Mouse (Mus musculus) 3134 (cell line): ENCODE measurements around the gene Myo3b.

Source experiments
- DNase-seq: peaks from one replicate; pipeline ENCODE4 v3.0.0-alpha.2; 2011; ENCODE audit warnings: low spot score; ENCODE audit not compliant: insufficient read length; ENCODE audit errors: extremely low read depth

Gene Myo3b

DNA sequence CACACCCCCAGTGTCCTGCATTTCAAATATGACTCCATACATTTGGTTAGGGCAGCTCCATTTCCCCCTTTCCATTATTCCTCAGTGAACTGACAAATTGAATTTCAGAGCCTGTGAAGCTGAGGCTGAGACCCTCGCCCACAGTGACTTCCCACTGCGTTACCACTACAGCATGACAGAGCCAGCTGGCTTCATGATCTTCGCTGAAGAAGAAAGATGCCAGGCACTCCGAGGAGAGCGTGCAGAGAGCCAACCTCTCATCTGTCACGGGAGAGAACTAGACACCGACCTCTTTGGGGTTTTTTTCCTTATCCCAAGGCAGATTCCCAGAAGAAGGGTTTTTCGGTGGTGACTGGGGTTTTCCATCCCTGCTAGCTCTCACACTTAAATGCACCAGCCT lies 306.2 kb downstream of the Myo3b start:
- DNase-seq = no peak

DNA sequence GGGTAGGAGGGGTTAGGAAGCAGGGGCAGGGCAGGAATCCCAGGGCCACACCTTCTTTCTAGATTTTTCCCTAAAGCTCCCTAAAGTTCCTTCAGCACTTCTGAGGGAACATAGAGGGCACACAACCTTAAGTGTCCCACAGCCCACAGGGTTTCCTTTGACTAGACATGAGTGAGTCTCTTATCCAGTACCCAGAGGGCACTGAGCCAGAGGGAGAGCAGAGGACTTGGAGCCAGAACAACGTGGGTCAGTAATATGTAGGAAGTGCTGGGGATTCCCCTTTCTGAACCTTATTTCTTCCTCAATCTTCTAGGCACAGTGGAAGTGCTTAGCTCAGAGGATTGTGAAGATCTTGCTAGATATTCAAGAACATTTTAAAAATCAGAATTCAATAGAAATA lies 308.6 kb downstream of the Myo3b start:
- DNase-seq = no peak

DNA sequence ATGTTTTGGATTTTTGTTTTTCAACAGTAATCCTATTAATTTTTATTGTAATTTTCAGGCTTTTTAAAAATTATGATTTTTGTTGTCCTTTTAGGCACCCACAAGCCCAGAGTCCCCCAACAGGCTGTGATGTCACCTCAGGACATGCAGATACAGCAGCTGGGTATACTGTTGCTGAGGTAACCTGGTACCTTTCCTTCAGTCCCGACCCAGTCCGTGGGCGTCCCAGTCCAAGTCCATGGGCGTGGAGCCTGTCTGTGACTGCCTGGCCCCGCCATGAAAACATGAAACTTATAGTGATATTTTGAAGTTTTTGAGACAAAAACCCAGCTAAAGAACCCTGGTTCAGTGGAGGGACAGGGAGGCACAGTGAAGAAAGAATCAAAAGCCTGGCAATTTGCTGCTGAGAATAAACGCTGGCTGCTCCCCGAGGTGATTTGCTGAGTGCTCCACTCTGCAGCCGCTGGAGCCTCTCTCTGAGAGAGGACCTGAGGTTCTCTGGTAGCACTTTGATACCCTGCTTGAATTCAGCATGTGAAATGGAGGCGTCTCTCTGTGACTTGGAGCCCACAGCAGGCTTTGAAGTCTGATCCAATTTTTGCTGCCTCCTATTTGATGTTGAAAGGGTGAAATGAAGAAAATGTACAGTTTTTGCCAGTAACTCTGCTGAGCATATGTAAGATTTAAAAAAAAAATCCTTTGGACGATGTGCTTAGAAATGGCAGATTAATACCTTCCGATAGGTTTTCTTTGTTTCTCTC lies 310.0 kb downstream of the Myo3b start:
- DNase-seq = no peak

DNA sequence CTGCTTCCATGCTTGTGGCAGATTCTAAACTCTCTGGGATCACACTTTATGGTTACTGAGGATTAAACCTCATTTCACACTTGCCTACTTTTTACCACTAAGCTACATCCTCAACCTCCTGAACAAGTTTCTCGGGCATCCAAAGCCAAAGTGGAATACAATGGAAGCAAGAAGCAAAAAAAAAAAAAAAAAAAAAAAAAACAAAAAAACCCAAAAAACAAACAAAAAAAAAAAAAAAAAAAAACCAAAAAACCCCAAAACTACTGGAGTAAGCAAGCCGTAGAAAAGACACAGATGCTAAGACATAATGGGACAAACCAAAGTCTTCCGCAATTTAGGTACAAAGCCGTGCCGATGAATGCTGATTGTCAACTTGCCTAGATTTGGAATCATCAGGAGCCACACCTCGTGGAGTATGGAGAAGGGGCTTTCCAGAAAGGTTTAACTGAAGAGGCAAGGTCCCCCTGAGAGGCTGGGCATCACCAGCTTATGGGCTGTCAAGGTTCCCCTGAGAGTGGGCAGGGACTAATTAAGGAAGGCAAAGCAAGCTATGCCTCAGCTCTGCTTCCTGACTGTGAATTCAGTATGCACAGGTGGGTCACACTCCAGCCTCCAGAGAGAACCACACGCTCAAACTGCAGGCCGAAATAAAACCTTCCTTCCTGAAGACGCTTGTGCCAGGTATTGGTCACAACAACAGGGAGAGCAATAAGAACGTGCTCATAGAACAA lies 313.7 kb downstream of the Myo3b start:
- DNase-seq = no peak

DNA sequence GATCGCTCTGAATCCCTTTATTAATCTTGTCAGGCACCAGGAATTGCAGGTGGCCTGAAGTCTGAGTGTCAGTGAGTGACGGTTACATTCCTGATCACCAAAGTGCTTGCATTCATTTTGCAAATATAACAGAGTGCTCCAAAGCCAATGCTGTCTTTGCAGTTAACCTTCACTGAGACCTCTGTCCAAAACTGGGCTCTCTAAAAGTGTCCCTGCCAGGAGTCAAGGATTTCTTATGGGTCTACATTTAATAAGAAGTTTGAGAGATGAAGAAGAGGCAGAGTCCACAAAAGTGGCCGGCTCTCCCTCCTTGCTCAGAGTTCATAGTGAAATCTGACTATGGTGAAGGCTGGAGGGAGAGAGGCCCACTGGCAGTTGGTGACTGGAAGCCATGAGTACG lies 315.1 kb downstream of the Myo3b start:
- DNase-seq = no peak

DNA sequence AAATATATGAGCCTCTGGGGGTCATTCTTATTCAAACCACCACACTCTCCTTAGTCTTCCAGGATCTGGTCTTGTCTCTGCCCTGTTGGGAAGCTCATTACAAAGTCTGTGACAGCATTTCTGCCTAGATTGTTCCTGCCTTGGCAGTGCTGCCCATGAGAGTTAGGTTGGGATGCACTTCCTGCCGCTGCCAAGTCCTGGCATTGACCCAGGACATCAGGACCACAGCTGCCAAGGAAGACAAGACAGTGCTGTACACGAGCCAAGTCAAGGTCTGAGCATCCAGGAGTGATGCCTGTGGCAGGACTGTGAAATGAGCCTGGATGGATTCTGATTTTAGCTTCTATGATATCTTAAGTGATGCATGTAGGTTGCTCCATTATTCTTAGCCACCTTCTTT lies 316.1 kb downstream of the Myo3b start:
- DNase-seq = no peak

DNA sequence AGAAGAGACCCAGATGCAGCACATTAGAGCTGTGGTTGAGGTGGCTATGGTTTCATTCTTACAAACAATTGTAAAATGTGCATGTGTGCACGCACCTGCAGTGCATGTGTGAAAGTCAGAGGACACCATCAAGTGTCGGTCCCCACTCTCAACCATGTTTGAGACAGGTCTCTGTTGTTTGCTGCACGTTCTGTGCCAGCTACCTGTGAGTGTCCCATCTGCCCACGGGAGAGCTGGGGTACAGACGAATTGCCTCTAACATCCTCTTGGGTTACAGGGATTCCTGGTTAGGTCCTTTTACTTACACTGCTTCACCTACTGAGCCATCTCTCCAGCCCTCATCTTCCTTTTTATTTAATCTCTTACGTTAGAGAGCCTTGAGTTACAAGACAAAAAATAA lies 330.5 kb downstream of the Myo3b start:
- no peak for DNase-seq

DNA sequence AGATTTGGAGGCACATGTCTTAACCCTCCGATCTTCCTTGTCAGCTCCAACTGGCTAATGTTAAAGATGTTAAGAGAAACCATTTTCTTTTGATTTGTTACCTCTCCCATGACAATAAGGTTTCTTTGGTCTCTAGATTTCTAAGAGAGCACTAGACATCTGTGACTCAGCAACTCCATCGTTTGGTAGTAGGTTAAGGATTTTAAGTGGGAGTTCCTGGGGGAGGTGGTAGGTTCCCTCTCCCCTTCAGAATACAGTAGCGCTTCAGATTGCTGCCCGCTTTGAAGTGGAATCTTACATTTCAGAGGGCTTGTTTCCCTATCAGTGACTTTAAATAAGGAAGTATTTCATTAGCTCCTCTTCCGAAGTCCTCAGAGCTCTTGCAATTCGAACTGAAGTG lies 340.4 kb downstream of the Myo3b start:
- no peak for DNase-seq

DNA sequence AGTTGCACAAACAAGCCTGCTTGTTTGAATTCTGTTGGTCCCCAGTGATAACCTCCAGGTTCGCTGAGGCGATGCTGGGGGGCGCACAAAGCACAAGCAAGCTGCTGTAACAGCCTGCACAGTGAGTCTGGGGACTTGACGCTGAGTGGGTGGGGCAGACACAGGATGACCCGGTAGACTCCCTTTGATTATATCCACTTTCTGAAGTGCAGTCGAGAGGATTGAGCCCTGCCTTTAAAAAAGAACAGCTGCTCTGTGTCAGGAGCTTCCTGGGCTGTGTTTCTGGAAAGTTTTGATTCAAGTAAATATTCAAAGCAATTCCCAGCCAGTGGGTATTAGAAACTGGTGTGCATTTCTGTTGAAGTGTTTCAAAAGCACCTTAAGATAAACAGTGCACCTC lies 341.0 kb downstream of the Myo3b start:
- DNase-seq = no peak

DNA sequence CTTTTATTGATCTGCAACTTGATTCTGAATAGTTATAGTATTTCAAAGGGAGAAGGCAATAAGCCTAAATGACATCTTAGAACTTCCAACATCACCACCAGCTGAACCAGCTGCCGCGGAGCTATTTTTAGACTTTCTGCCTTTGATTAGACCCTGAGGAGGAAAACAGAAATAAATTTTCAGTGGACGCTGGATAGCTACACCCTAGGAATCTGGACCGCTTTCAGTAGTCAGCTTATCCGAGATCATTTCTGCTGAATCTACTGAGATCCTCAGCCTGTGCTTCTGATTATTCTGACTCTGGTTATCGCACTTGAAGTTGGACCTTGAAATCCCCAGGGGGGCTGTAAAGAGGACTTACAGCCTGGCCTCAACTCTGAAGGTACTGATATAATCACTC lies 349.7 kb downstream of the Myo3b start:
- DNase-seq = no peak

DNA sequence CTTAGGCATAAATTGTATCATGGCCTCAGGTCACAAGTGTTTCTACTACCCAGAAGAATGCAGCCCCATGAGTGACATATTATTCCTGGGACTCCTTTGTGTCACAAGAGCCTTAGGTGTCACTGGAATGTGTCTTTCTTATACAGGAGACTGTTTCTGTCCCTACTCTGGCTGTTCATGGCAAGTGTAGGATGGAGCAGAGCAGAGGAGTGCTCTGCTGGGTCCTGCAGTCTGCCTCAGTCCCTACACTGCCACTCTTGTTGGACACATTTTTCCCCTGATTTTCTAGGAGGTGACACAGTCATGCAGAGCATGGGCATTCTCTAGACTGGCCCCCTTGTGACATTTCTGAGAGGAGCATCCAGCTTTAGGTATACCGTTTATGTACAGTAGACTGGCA lies 350.2 kb downstream of the Myo3b start:
- no peak for DNase-seq

DNA sequence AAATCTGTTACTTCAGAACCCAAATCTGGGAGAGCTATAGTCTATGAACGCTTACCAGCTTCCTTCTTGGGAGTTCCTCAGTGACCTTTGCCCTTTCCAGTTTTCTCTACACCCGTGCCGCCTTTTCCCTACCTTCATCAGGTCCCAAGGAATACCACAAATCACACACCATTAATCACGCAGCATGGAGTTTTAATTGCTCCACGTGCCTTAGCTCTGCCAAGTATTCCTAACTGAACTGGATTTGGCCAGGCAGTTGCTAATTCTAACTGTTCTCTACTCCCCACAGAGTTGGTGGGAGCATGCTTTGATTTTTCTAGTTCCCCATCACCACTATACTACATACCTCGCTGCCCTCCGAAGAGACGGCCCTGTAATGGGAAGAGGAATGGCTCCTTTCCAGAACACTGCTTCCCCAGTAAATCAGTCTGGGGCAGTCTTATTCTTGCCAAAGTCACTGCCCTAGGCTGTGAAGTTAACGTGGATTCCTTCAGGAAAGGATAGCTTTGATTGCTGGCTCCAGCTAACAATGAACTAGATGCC lies 358.9 kb downstream of the Myo3b start:
- no peak for DNase-seq

DNA sequence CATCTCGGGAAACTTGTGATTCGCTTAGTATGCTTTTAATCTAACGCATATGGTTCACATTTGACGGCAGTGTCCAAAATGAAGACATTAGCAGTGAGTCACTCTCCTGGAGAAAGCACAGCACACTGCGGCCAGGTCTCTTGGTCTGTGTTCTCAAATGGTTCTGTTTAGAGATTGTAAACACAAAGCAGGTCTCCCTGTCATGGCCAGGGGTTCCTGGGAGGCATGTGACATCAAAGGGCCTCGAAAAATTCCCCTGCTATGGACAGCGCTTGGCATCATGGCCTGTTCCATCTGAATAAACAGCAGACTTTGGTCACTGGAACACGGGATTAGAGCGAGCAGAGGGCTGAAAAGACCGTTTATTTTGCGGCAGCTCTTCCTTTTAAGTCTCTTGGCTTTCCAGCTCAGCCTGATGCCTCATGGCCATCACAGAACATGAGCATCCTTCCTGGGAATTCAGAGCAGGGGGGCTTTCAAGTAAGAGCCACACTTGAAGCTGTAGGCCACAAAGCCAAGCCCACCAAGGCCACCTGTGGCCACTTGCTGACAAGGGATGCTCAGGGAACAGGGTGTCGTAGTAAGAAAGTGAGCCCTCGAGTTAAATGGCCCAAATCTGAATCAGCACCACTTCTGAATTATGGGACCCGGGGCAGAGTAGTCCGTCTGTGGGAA lies 360.7 kb downstream of the Myo3b start:
- no peak for DNase-seq

DNA sequence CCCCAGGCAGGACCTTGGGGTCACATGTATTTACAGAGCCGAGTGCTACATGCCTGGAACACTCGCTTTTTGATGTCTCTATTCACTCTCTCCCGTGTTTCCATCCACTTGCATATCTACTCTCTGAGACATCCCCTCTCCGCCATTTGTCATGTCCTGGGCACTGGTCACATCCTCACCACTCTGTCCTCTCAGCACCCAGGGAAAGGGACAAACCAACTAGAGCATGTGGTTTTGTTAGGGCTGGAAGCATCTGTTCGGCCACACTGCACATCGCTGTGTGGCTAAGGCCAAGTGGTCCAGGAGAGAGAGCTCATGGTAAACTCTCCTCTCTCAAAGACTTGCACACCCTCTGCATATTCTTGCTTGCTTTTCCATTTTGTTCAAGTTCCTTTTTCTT lies 361.4 kb downstream of the Myo3b start:
- DNase-seq = no peak

DNA sequence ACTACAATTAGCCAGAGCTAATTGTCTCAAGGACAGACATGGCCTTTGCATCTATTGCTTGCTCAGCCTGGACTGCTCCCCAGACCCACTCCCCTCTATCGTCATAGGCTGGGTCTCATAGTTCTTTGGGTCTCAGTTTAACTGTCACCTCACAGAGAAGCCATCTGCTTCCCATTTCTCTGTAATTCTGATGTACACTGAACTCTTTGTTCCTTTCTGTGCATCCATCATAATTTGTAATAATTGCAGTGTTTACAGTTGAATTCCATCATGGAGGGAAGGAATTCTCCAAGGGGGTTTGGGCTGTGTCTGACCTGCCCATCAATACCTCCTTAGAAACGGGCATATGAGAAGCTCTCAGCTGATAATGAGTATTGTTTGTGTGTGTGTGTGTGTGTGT lies 365.4 kb downstream of the Myo3b start:
- no peak for DNase-seq

DNA sequence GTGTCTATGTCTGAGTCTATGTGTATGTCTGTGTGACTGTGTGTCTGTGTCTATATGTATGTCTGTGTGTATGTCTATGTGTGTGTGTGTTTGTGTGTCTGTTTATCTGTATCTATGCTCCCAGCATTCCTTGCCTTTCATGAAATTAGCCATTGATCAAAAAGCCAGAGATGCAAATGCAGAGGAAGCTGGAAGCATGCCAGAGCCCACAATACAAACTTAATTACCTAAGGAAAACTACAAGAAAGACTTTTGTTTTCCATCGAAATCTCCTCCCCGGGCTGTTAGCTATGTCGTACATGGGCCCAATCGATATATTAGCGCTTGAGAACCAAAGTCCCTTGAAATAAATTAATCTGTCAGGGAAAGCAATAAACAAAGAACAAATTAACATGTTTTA lies 367.9 kb downstream of the Myo3b start:
- DNase-seq = no peak

DNA sequence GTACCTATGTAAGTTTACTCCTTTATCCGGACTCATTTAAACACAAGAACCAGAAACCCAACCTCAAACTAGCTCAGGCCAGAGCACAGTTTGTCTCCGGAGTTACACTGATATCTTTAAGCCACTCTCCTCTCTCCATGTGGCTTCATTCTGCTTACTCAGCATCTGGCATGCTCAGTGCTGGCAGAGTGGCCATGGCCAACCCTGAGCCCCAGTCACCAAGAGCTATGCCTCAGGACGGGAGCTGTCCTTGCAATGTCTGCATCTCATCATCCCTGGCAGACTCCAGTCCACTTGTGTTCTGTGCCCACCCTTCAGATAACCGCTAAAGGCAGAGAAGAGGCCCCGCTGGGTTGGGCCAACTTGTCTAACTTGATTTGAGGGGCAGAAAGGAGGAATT lies 368.8 kb downstream of the Myo3b start:
- no peak for DNase-seq

DNA sequence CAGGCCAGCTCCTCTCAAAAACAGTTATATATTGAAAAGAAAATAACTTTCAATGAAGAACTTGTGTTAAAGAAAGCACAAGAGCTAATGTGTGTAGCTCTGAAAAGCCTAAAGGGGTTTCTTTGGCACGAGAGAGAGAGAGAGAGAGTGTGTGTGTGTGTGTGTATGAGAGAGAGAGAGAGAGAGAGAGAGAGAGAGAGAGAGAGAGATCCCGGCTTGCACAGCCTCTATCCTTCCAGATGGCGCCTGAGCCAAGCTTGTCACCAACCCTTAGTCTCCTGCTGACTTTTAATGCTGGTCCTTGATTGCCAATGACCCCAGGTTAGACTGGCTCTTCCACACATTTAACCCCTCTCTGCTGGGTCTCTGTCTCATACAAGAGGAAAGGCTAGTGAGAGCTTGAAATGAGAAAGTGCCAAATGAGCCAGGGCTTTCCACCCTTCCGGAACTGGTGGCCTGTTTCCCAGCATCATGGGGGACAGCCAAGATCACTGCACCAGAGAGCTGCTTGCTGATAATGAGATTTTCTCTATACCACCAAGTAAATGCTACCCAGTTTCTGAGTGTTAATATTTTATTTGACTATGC lies 371.5 kb downstream of the Myo3b start:
- no peak for DNase-seq

DNA sequence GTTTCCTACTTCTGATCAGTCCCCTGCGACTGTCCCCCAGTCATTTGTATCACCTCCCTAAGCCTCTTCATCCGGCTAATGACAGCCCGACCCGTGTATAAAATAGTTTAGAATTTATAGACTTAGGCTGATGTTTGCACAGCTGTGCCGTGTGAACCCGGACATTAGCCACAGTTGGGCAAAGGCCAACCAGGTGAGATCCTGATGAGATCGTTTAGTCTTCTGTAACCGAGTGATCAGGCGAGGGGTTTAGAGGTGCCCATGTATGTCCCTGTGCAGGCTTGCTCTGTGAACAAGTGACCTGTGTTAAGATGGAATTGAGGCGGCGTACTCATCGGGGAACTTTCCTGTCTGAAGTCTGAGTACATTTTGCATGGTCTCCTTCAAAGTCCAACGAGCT lies 373.4 kb downstream of the Myo3b start:
- DNase-seq = no peak

DNA sequence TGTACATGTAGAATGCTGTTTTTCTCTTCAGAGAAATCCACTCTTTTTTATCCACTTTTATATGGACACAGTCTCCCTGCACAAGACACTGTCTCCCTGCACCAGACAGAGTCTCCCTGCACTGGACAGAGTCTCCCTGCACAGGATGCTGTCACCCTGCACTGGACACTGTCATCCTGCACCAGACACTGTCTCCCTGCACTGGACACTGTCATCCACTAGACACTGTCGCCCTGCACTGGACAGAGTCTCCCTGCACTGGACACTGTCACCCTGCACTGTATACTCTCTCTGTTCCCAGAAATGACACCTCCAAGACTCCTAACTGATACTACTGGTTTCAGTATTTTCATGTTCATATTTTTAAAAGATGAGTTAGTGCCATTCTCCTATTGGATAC lies 375.5 kb downstream of the Myo3b start:
- no peak for DNase-seq

DNA sequence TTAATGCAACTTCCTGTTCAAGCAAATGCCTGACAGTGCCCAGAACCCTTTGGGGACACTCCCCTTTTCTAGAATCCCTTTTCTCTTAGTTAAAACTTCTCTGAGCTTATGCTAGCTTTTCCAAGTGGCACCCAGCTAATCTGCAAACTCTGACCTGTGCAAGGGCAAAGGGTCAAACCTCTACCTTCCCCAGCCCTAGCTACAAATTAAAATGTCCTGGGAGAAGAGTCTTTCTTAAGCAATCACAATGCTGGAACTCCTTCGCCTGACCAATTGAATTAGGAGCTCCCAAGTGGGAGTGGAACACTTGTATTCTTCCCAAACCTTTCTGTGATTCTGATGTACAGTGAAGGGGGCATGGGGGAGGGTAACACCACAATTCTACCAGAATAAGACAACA lies 376.6 kb downstream of the Myo3b start:
- no peak for DNase-seq
